Mouse (Mus musculus) retina, postnatal 7 days (tissue): ENCODE results near the gene Gm17079.
"Not testable (repeated sequence)": the region's sequence is repeated elsewhere in the genome, so short reads cannot be mapped to it uniquely, and the experiment has no call there.

ENCODE experiments used
- DNase-seq: peaks from one replicate; pipeline ENCODE4 v3.0.0-alpha.2; 2012; ENCODE audit warnings: low read depth, low spot score

Gene Gm17079

DNA sequence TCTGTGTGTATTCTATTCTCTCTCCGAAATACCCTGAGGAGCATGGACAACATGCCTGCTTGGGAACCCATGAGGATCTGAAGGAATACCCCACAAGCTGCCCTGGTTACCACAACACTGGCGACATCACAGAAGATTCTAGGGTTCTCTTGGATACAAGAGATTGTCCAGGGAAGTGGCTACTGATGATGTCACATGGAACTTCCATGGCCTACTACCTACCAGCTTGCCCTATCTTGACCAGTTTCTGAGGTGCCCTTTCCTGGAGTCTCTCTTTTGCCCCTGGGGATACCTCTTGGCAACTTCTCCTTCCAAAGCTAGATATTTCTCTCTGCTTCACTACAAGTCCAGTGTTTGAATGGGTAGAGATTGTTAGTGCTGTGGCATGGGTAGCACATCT is at the start of gene Gm17079:
Gene Gm17079, minus strand, starts transcription at position 101 of the 400 bp plus-strand sequence.
- DNase-seq, result not testable (repeated sequence)

DNA sequence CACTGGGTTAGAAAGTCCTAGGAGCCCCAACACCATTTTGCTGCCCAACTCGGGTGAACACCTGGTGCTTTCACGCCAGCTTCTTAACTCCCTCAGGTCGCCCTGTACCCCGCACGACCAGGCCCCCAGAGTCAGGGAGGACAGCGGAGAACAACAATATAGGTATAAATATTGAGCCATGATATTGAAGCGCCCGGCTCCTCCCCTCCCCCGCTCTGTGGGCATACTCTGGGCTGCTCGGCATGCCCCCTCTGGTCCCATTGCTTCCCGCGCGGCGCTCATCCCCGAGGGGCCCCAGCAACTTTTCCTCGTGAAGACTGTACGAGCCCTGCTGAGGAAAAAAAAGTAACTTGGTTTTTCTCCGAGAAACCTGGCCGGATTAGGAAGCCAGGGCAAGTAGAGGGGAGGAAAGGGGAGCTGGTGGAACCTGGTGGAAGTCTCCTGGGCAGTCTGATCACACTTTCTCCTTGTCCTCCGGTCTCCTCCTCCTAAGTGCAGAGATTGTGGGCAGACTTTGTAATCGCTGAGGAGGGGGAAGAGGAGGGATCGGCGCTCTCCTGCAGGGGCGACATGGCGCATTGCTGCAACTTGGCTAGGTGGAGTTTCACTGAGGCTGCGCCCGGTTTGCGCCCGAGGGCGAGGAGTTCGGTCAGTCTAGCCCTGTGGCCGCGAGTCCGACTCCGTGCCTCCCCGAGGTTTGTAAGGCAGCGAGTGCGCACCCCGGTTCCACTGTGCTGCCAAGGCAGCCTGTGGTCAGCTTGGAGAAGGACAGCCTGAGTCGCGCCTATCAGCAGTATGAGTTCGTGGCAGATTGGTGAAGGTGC is 45.3 kb upstream of the Gm17079 start:
- DNase-seq, result no peak

DNA sequence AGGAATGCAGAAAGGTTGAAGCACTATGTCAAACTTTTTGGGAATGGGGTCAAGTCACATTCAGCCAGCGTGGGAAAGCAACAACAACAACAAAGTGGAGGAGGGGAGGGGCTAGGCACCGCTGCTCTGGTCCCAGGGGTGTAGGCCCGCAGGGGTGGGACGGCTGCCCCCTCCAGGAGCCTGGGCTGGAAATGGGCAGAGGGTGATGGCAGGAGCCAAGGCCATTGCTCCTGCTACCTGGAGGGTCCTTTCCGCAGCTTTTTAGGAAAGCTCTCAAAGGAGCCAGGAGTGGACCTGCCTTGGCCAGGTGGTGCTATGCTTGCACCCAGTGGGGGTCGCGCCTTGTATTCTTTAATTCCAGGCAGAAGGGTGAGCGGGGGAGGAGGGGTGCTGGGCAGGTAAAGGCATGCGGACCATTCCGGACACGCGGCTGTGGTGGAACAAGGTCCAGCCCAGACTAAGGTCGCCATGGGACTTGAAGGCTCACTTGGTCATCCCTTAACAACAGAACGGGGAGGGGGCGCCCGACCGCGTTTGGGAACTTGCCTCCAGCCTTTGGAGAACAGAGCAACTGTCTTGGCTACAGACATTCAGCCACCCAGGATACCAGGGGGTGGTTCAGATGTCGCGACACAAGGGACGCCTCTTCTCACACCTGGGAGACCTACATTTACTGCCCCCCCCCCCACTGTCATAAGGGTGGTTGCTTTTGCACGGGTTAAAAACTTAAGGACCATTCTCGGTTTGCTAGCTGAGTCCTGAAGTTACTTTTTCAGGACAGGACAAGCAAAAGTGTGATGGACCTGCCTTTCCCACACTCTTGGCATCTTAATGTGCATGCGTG is 44.1 kb upstream of the Gm17079 start:
- no peak for DNase-seq

DNA sequence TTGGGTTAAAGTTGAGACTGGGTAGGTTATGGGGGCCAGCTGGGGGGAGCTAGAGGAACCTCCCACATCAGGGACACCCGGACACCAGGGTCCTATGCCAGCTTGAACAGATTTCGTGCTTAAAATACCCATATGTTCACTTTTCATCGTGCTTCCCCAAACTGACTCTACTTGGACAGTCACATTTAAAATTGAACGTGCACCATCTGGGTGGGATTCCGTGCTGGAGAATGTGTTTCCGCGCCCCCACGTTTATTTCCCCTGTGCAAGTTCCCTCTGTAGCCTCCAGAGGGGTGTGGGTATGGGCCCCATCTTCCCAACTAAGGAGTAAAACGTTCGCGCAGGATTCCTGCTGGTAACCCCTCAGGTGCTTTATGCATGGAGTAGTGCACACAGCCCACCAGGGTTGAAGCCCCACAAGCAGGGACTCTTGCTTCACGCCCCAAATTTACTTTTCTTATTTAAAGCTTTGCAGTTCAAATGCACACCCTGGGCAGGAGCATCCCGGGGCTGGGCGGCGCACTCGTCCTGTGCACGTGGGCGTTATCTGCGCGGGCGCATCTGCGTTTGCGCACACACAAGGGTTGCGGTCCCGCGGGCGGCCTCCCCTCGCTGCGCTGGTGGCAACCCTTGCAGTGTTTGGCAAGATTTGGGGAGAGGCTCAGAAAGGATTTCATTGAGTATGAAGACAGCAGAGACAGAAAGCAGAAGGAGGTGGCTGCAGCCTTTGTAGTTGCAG is 43.3 kb upstream of the Gm17079 start:
- DNase-seq, result no peak

DNA sequence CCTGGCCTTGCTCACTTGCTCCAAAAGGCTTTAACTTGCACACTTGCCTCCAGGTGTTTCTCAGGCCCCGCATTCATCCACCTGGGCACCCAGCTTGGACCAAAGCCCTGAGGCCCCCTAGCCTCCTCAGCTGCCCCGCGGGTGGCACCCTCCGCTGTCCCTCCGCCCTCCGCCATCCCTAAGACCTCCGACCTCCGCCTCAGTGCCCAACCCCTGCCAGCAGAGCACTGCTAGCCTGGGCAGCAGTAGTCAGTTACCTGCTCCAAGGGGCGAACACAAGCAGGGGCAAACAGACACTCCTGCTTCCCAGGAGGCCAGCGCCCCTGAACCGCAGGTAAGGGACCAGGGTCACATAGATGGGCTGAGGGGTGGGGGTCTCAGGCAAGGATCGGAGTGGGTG is 42.7 kb upstream of the Gm17079 start:
- no peak for DNase-seq

DNA sequence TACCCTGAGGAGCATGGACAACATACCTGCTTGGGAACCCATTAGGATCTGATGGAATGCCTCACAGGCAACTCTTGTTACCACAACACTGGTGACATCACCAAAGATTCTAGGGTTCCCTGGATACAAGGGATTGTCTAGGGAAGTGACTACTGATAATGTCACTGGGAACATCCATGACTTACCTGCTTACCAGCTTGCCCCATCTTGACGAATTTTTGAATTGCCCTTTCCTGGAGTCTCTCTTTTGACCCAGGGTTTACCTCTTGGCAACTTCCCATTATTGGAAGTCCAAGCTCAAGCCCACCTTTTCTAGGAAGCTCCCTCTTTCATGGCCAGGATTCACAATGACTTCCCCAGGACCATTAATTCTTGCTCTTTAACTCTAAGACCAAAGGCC is 21.8 kb upstream of the Gm17079 start, which contains the start of gene Gm5800:
Gene Gm5800, minus strand, starts transcription at position 101 of the 400 bp plus-strand sequence.
- no peak for DNase-seq

DNA sequence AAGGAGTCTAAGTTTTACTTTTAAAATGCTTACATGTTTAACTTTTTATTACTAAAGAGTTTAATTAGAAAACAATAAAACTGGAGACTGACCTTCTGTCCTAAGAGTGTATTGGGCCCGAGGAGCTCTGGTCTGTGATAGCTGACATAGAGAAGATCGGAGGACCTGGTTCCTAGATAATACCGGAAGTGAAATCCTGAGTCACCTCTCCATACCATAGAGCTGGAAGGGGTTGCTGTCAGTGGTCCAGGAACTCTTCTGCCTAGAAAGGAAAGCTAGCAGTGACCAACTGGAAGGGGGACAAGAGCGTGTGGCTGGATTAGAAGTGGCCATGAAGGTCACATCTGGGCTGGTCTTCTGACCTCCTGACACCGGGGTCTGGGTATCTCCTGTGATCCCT is 18.0 kb downstream of the Gm17079 start:
- no peak for DNase-seq
